Mouse (Mus musculus) thymus, postnatal 14 days (tissue): ENCODE results near the gene Top1.
"Not testable (repeated sequence)": the region's sequence is repeated elsewhere in the genome, so short reads cannot be mapped to it uniquely, and the experiment has no call there.

Experiments
- DNase-seq: peaks from one replicate; pipeline ENCODE4 v3.0.0; 2021

Gene Top1

GRCm38 (mm10) chr2:160630872-160631597, 14.7 kb upstream of the Top1 start:
- no peak for DNase-seq

GRCm38 (mm10) chr2:160639911-160640717, 5.6 kb upstream of the Top1 start:
- DNase-seq = no peak

GRCm38 (mm10) chr2:160641176-160641575, 4.5 kb upstream of the Top1 start:
- DNase-seq = no peak

GRCm38 (mm10) chr2:160646144-160646844, 606 bp downstream of the Top1 start:
- DNase-seq = peak; percentile 62

- DNase-seq = no peak
These were observed 1.1 kb downstream of the Top1 start for GRCm38 (mm10) chr2:160646845-160647178.

GRCm38 (mm10) chr2:160648097-160648496, 2.4 kb downstream of the Top1 start:
- DNase-seq = no peak

- DNase-seq = no peak
These were observed 3.4 kb downstream of the Top1 start for GRCm38 (mm10) chr2:160649072-160649471.

GRCm38 (mm10) chr2:160651165-160651564, 5.5 kb downstream of the Top1 start:
- no peak for DNase-seq

GRCm38 (mm10) chr2:160653218-160653617, 7.5 kb downstream of the Top1 start:
- no peak for DNase-seq

GRCm38 (mm10) chr2:160655561-160655960, 9.9 kb downstream of the Top1 start:
- no peak for DNase-seq

GRCm38 (mm10) chr2:160656234-160656633, 10.5 kb downstream of the Top1 start:
- DNase-seq = no peak

- DNase-seq = no peak
These were observed 12.2 kb downstream of the Top1 start for GRCm38 (mm10) chr2:160657801-160658442.

- DNase-seq = no peak
These were observed 13.1 kb downstream of the Top1 start for GRCm38 (mm10) chr2:160658811-160659210.

- no peak for DNase-seq
These were observed 18.7 kb downstream of the Top1 start for GRCm38 (mm10) chr2:160664421-160664820.

- not testable (repeated sequence) for DNase-seq
These were observed 19.3 kb downstream of the Top1 start for GRCm38 (mm10) chr2:160664986-160665385.

- no peak for DNase-seq
These were observed 21.6 kb downstream of the Top1 start for GRCm38 (mm10) chr2:160667259-160667658.

- no peak for DNase-seq
These were observed 54.6 kb downstream of the Top1 start for GRCm38 (mm10) chr2:160700271-160700670.

- DNase-seq = peak; percentile 30
These were observed 55.9 kb downstream of the Top1 start for GRCm38 (mm10) chr2:160701603-160702002.

GRCm38 (mm10) chr2:160702824-160703223, 57.1 kb downstream of the Top1 start:
- DNase-seq = no peak

- DNase-seq = no peak
These were observed 62.0 kb downstream of the Top1 start for GRCm38 (mm10) chr2:160707673-160708072.

- DNase-seq = no peak
These were observed 69.9 kb downstream of the Top1 start for GRCm38 (mm10) chr2:160715463-160716030.

GRCm38 (mm10) chr2:160717269-160717668, 71.6 kb downstream of the Top1 start:
- DNase-seq = peak; percentile 73

GRCm38 (mm10) chr2:160718811-160719210, 73.1 kb downstream of the Top1 start:
- no peak for DNase-seq
